Mouse (Mus musculus) urinary bladder, postnatal 36 days (tissue): ENCODE data around the gene Med9.

Experiments used
- DNase-seq, 2 experiments: peaks; one replicate each; pipeline ENCODE4 v3.0.0; 2022; ENCODE audit warnings: low spot score in 2 of 2, mixed read lengths in 1 of 2

The Med9 gene

GRCm38 (mm10) chr11:59947752-59948400 is at the start of gene Med9:
Gene Med9, plus strand, starts transcription at chr11:59948206.
- peak; percentile 90 to 94 for DNase-seq

- DNase-seq: no peak
These were observed 48.0 kb upstream of the Med9 start for GRCm38 (mm10) chr11:59899711-59900685.

- no peak for DNase-seq
These were observed 47.0 kb upstream of the Med9 start for GRCm38 (mm10) chr11:59900995-59901394.

- peak in 1 of 2 experiments; percentile 39 for DNase-seq
These were observed 45.8 kb upstream of the Med9 start for GRCm38 (mm10) chr11:59902045-59902726.

GRCm38 (mm10) chr11:59906521-59907123 is 41.4 kb upstream of the Med9 start:
- DNase-seq: no peak

- DNase-seq: no peak
These were observed 39.6 kb upstream of the Med9 start for GRCm38 (mm10) chr11:59908446-59908845.

- DNase-seq: no peak
These were observed 37.4 kb upstream of the Med9 start for GRCm38 (mm10) chr11:59910586-59910985.

GRCm38 (mm10) chr11:59911523-59911922 is 36.5 kb upstream of the Med9 start:
- no peak for DNase-seq

- DNase-seq: no peak
These were observed 34.3 kb upstream of the Med9 start for GRCm38 (mm10) chr11:59913702-59914101.

- DNase-seq: peak in 1 of 2 experiments; percentile 24
These were observed 30.0 kb upstream of the Med9 start for GRCm38 (mm10) chr11:59918014-59918413.

- DNase-seq: no peak
These were observed 28.6 kb upstream of the Med9 start for GRCm38 (mm10) chr11:59919401-59919800.

GRCm38 (mm10) chr11:59920331-59920730 is 27.7 kb upstream of the Med9 start:
- DNase-seq: no peak

- DNase-seq: peak in 1 of 2 experiments; percentile 44
These were observed 26.7 kb upstream of the Med9 start for GRCm38 (mm10) chr11:59921265-59921664.

- no peak for DNase-seq
These were observed 18.0 kb upstream of the Med9 start for GRCm38 (mm10) chr11:59930031-59930430.

- no peak for DNase-seq
These were observed 15.3 kb upstream of the Med9 start for GRCm38 (mm10) chr11:59932560-59933337.

GRCm38 (mm10) chr11:59933943-59934342 is 14.1 kb upstream of the Med9 start:
- no peak for DNase-seq

- DNase-seq: peak in 1 of 2 experiments; percentile 36
These were observed 11.0 kb upstream of the Med9 start for GRCm38 (mm10) chr11:59937023-59937422.

- no peak for DNase-seq
These were observed 10.4 kb upstream of the Med9 start for GRCm38 (mm10) chr11:59937615-59938014.

GRCm38 (mm10) chr11:59939821-59940220 is 8.2 kb upstream of the Med9 start:
- DNase-seq: no peak

GRCm38 (mm10) chr11:59940645-59941044 is 7.4 kb upstream of the Med9 start:
- no peak for DNase-seq

- DNase-seq: peak in 1 of 2 experiments; percentile 42
These were observed 6.6 kb upstream of the Med9 start for GRCm38 (mm10) chr11:59941391-59941790.
